Mouse (Mus musculus): Measurements from ENCODE around the gene Mrps24. TPM values are rescaled to one million over a fixed set of nuclear protein-coding genes. Genes with fewer than 3 reads are reported as not detected.
A peak's percentile ranks its signal among the peaks of the same experiment; 100 is the strongest.

Mrps24 gene
- polyA plus RNA-seq, 2 experiments = 135 to 219 TPM

- no peaks in the 10 kb centered on the region for H3K27me3 ChIP-seq (ENCODE audit: control insufficient read depth, insufficient read depth, low read length)
- no peak overlapping the region for H3K27ac ChIP-seq (replicated peaks; ENCODE audit: low read depth, low read length)
- H3K4me1 ChIP-seq (ENCODE audit: control insufficient read depth, insufficient read depth, low read length) = peaks cover 9% of the 10 kb centered on the region
- no peak for DNase-seq (ENCODE audit: low spot score)
- TF ChIP-seq POLR2A (IDR thresholded peaks at IDR 0.05; ENCODE audit: borderline replicate concordance, extremely low read depth, insufficient read depth, insufficient read length) = no peak
- ATAC-seq (ENCODE audit: low FRiP score, low read depth) = no peak
- H3K36me3 ChIP-seq (ENCODE audit: control insufficient read depth, insufficient read depth, low read length) = peaks cover 19% of the 10 kb centered on the region
- no peak overlapping the region for H3K9ac ChIP-seq (ENCODE audit: low read depth, low read length, severe bottlenecking)
- peak overlapping the region; percentile 89 for H3K4me2 ChIP-seq (replicated peaks; ENCODE audit: low read depth, low read length, severe bottlenecking)
- no peaks in the 10 kb centered on the region for H3K9me3 ChIP-seq (ENCODE audit: control insufficient read depth, low read length)
- 93% methylated on average over 9 of the region's 9 CpGs for WGBS
- H3K4me3 ChIP-seq (replicated peaks; ENCODE audit: low read length) = peak overlapping the region; percentile 92; the same call in 1 of the 2 replicates
Observed at GRCm38 (mm10) chr11:5705972-5706371, 9.5 kb downstream of the Mrps24 start.

DNA sequence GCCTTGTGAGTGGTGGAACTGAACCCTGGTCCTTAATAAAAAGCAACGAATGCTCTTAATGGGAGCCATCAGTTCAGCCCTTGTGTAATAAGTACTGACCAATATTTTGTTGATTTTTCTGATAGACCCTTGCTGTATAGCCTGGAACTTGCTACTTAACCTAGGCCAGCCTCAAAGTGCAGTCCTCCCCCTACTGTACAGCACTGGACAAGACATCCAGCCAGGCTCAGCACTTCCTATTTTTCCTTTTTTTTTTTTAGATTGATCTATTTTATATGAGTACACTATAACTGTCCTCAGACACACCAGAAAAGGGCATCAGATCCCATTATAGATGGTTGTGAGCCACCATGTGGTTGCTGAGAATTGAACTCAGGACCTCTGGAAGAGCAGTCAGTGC, 12.1 kb downstream of the Mrps24 start:
- Histone ChIP-seq H3K36me3 (ENCODE audit: control insufficient read depth, insufficient read depth, low read length) (peaks cover 19% of the 10 kb centered on the region), H3K27me3 (ENCODE audit: control insufficient read depth, insufficient read depth, low read length) (no peaks in the 10 kb centered on the region), H3K4me1 (ENCODE audit: control insufficient read depth, insufficient read depth, low read length) (peaks cover 9% of the 10 kb centered on the region), H3K9me3 (ENCODE audit: control insufficient read depth, low read length) (no peaks in the 10 kb centered on the region), H3K27ac (replicated peaks; ENCODE audit: low read depth, low read length) (no peak overlapping the region), H3K9ac (ENCODE audit: low read depth, low read length, severe bottlenecking) (no peak overlapping the region), H3K4me2 (replicated peaks; ENCODE audit: low read depth, low read length, severe bottlenecking) (no peak overlapping the region), H3K4me3 (replicated peaks; ENCODE audit: low read length) (no peak overlapping the region)
- no peak for ATAC-seq (ENCODE audit: low FRiP score, low read depth)
- WGBS = 82% methylated on average over 1 of the region's 1 CpGs
- TF ChIP-seq POLR2A (IDR thresholded peaks at IDR 0.05; ENCODE audit: borderline replicate concordance, extremely low read depth, insufficient read depth, insufficient read length) = no peak
- DNase-seq (ENCODE audit: low spot score) = no peak

DNA sequence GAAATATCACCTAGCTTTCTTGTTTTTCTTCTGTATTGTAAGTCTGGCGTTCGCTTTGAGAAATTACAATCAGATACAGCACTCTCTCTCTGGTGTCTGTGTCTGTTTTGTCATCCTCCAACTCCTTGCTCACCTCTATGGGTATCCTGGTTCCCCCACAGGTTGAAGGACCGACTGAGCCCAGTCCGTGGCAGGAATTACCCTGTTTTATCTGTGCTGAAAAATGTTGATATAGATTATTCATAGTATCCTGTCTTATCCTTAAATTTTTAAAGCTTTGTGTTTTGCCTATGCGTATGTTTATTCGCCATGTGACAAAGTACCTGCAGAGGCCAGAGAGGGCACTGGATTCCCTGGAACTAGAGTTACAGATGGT, 12.5 kb downstream of the Mrps24 start:
- no peak for ATAC-seq (ENCODE audit: low FRiP score, low read depth)
- H3K4me2 ChIP-seq (replicated peaks; ENCODE audit: low read depth, low read length, severe bottlenecking) = no peak overlapping the region
- TF ChIP-seq POLR2A (IDR thresholded peaks at IDR 0.05; ENCODE audit: borderline replicate concordance, extremely low read depth, insufficient read depth, insufficient read length) = no peak
- H3K27ac ChIP-seq (replicated peaks; ENCODE audit: low read depth, low read length) = no peak overlapping the region
- H3K4me1 ChIP-seq (ENCODE audit: control insufficient read depth, insufficient read depth, low read length) = peaks cover 9% of the 10 kb centered on the region
- no peak for DNase-seq (ENCODE audit: low spot score)
- no peaks in the 10 kb centered on the region for H3K27me3 ChIP-seq (ENCODE audit: control insufficient read depth, insufficient read depth, low read length)
- H3K36me3 ChIP-seq (ENCODE audit: control insufficient read depth, insufficient read depth, low read length) = peaks cover 19% of the 10 kb centered on the region
- WGBS = 94% methylated on average over 6 of the region's 6 CpGs
- no peaks in the 10 kb centered on the region for H3K9me3 ChIP-seq (ENCODE audit: control insufficient read depth, low read length)
- H3K4me3 ChIP-seq (replicated peaks; ENCODE audit: low read length) = no peak overlapping the region
- H3K9ac ChIP-seq (ENCODE audit: low read depth, low read length, severe bottlenecking) = no peak overlapping the region

- no peak for TF ChIP-seq POLR2A (IDR thresholded peaks at IDR 0.05; ENCODE audit: borderline replicate concordance, extremely low read depth, insufficient read depth, insufficient read length)
- H3K4me2 ChIP-seq (replicated peaks; ENCODE audit: low read depth, low read length, severe bottlenecking) = no peak overlapping the region
- H3K4me1 ChIP-seq (ENCODE audit: control insufficient read depth, insufficient read depth, low read length) = peaks cover 9% of the 10 kb centered on the region
- peaks cover 19% of the 10 kb centered on the region for H3K36me3 ChIP-seq (ENCODE audit: control insufficient read depth, insufficient read depth, low read length)
- H3K27ac ChIP-seq (replicated peaks; ENCODE audit: low read depth, low read length) = no peak overlapping the region
- no peak overlapping the region for H3K4me3 ChIP-seq (replicated peaks; ENCODE audit: low read length)
- 84% methylated on average over 5 of the region's 5 CpGs for WGBS
- H3K9me3 ChIP-seq (ENCODE audit: control insufficient read depth, low read length) = no peaks in the 10 kb centered on the region
- no peak overlapping the region for H3K9ac ChIP-seq (ENCODE audit: low read depth, low read length, severe bottlenecking)
- no peak for DNase-seq (ENCODE audit: low spot score)
- H3K27me3 ChIP-seq (ENCODE audit: control insufficient read depth, insufficient read depth, low read length) = no peaks in the 10 kb centered on the region
- no peak for ATAC-seq (ENCODE audit: low FRiP score, low read depth)
Observed at GRCm38 (mm10) chr11:5702271-5702956, 13.1 kb downstream of the Mrps24 start.

DNA sequence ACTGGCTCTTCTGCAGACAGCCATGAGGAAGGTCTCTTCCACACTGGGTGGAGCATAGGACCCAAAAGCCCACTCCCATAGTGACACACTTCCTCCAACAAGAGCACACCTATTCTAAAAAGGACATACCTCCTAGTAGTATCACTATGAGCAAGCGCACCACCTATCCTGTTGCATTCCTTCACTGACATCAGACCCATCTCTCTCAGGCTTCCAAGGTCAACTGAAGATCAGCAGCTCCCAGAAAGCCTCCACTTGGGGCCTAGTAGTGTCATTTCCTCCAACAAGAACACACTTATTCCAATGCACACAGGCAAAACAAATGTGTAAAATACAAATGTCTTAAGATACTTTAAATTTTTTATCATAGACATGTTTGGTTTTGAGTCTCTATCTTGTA, 13.7 kb downstream of the Mrps24 start:
- no peak overlapping the region for H3K4me2 ChIP-seq (replicated peaks; ENCODE audit: low read depth, low read length, severe bottlenecking)
- TF ChIP-seq POLR2A (IDR thresholded peaks at IDR 0.05; ENCODE audit: borderline replicate concordance, extremely low read depth, insufficient read depth, insufficient read length) = no peak
- ATAC-seq (ENCODE audit: low FRiP score, low read depth) (no peak), DNase-seq (ENCODE audit: low spot score) (no peak)
- no peak overlapping the region for H3K4me3 ChIP-seq (replicated peaks; ENCODE audit: low read length)
- no peak overlapping the region for H3K27ac ChIP-seq (replicated peaks; ENCODE audit: low read depth, low read length)
- H3K27me3 ChIP-seq (ENCODE audit: control insufficient read depth, insufficient read depth, low read length) = no peaks in the 10 kb centered on the region
- peaks cover 19% of the 10 kb centered on the region for H3K36me3 ChIP-seq (ENCODE audit: control insufficient read depth, insufficient read depth, low read length)
- H3K4me1 ChIP-seq (ENCODE audit: control insufficient read depth, insufficient read depth, low read length) = peaks cover 9% of the 10 kb centered on the region
- H3K9ac ChIP-seq (ENCODE audit: low read depth, low read length, severe bottlenecking) = no peak overlapping the region
- 94% methylated on average over 1 of the region's 1 CpGs for WGBS
- no peaks in the 10 kb centered on the region for H3K9me3 ChIP-seq (ENCODE audit: control insufficient read depth, low read length)
